Mouse (Mus musculus) CD4-positive, CD25-positive, alpha-beta regulatory T cell, adult 4 months (primary cell): ENCODE data around the gene Setd3. TPM values are rescaled to one million over a fixed set of nuclear protein-coding genes. Genes with fewer than 3 reads are reported as not detected.

Experiments used
- ATAC-seq: one replicate; pipeline ENCODE4 v1.8.0; 2017
- polyA plus RNA-seq, 2 experiments: library from polyadenylated mRNA; unstranded; fragments of 100-300 nt; shearing (Covaris generic); gene quantifications; one replicate each; pipeline ENCODE4 v1.2.1; 2017

Setd3 gene
- polyA plus RNA-seq, 2 experiments from 2014 or later = 21.5 to 25.3 TPM

DNA sequence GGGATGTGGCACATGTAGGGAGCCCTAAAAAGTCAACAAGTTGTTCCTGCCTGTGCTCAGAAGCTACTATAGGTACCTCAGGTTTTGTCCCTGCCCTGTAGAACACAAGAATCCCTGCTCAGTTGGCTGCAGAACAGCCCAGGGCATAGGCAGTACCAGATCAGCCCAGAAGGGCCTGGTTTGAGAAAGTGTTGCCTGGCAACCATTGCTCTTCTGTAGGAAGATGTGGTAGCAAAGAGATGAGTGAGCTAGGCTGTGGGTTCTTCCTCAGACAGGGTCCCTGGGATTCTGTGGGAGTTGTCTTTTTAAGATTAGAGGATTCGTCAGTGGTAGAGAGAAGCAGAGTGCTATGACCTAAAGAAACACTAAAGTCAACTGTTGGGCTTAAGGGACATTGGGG is 21.0 kb upstream of the Setd3 start:
- no peak for ATAC-seq

DNA sequence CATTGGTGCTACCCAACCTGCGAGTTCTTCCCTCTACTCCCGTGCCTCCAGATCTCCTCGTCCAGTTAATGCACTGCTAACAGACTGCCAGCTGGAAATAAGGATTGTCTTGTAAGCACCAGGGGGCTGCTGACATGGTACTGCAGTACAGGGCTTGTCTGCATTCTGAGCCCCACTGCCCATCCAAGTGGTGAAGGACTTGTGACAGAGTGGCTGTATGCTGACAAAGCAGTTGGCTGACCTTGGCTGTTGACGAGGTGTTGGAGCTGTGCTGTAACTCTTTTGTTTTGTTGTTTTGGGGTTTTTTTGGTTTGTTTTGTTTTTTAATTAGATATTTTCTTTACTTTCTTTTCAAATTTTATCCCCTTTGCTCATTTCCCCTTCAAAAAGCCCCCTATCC is 19.3 kb upstream of the Setd3 start:
- ATAC-seq = no peak

DNA sequence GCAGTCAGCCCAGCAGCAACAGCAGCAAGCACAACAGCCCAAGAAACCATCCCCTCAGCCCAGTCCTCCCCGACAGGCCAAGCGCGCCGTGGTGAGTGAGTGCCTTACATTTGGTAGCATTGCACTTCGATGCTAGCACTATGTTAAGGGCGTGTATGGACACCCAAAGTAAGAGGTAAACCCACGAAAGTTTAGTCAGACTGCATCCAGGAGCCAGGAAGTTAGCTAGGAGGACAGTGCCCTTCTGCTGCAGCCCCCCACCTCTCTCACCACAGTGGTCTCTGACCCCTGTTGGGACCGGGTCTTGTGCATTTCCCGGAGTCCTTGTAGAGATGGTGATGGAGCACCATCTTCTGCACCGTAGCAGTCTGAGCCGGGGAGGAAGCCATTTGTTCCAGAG is 16.6 kb upstream of the Setd3 start:
- ATAC-seq = no peak

DNA sequence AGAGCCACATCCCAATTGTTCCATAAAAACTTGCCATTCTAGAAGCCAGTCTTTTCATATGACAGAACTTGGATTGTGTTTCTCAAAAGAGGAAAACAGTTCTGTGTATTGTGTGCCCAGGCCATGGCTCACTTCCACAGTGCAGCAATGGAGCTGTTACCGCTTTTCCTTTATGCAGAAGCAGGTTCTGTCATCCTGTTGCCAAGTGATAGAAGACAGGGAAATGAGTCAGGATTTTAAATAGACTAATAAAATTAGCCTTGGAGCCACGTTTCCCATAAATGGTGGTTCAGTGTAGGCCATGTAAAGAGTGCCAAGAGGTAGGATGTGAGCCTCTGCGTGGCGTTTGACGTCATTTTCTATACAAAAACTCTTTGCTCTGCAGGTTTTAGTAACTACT is 14.8 kb upstream of the Setd3 start:
- ATAC-seq = no peak

DNA sequence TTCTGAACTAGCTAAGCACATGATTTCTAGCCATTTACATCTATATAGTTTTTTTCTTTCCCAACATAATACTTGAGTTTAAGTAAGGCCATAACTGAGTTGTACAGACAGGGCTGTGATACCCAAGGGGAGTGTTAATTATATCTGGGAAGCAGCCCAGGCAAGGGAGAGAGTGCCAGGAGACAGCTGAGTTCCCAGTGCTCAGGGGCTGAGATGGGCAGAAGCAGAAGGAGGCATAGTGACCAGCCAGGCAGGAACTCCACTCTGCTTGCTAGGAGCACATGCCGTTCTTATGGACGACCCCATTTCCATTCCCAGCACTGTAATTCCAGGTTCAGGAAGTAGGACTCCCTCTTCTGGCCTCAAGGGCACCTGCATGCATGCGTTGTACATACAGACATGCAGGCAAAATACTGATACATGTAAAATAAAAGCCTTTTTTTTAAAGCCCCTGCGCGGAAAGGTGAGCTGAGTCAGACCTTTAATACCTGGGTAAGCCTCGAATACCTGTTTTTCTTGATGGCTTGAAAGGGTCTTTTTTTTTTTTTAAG is 8.5 kb upstream of the Setd3 start:
- no peak for ATAC-seq

DNA sequence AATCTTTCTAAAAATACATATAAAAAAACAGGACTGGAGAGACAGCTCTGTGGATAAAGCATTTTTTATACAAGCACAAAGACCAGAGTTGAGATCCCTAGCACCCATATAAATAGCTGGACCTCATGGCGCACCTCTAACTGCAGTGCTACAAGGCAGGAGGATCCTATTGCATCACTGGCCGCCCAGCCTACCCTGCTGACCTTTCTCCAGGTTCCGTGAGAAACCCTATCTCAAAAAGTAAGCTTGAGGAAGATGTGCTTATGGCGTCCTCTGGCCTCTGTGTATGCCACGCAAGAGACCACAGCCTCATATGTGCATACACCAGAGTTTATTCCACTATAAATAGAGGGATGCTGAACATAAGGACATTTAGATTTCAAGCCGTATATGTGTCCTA is 2.6 kb upstream of the Setd3 start:
- ATAC-seq = no peak

DNA sequence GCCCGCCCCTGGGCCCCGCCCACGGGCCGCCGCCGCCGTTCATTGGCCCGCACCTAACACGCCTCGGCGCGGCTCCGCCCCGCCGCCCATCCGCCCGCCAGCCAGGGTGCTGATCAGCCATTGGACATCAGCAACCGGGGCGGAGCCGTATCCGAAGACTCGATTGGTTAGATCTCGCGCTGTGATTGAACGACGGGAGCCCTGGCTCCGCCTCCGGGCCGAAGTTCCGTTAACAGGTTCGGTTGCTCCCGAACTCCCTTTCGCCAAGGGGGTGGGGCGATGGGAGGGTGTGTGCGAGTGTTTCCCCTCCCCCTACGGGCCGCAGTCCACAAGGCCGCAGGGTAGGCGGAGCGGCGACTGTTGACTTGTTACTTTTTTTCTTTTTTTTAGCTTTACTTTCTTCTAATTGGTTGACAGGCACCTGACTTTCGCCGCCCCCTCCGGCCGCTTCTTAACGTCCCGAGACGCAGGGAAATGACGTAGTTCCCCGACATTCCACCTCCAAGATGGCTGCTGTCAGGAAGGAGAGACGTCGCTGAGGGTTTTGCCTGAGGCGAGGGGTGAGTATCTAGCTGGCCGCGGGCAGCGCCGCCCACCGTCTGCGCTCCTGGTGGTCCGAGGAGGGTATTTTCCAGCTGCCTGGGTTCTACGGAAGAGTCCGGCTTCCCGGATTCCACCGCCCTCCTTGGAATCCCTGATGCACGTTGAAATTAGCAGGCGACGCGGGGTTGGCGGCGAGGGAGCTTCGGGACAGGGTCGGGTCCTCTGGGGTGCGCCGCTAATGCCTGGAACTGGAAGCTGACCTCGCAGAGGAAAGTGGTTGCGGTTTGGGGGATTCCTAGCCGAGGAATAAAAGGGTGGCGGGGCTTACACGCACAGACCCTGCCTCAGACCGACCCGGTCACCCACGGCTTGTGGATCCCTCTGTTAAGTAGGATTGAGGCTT is 480 bp upstream of the Setd3 start, which contains the start of gene Ccnk:
TSS of gene Ccnk (plus strand) at position 259 of the 946 bp plus-strand sequence.
- ATAC-seq = peak; percentile 88

DNA sequence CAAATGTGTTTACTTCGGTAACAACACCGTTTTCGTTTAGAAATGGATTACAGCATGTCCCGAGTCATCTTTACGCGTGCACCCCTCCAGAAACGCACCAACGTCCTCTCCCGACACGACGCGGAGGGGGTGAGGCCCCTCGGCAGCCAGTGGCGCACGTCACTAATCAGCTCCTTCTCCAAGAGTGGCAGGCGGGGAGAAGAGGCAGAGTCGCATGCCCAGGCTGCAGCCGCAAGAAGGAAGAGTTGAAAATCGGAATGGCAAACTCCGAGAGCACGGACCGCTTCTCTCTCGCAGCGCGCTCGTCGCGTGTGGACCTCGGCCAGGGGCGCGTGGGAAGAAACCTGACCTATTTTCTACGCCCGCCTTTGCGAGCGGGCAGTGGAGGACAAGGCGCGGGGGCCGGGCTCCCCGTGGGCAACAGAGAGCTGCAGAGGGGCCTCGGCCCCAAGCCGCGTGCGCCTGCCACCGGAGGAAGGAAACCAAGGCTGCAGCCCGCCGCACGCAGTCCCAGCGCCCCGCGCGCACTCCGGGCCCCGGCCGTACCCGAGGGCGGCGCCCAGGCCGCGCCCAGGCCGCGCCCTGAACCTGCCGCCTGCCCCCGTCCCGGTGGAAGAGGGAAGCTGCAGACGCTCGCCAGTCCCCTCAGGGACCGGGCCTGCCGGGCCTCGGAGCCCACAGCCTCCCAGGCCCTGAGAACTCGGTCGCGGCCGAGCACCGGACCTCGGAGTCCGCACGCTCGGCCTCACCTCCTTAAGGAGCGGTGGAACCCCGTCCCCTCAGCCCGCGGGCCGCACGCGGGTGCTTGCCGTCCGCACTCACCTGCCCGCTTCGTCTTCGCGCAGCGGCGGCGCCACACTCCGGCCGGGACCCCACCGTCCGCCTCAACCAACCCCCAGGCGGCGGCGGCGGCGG is 526 bp downstream of the Setd3 start:
- ATAC-seq = peak; percentile 30

DNA sequence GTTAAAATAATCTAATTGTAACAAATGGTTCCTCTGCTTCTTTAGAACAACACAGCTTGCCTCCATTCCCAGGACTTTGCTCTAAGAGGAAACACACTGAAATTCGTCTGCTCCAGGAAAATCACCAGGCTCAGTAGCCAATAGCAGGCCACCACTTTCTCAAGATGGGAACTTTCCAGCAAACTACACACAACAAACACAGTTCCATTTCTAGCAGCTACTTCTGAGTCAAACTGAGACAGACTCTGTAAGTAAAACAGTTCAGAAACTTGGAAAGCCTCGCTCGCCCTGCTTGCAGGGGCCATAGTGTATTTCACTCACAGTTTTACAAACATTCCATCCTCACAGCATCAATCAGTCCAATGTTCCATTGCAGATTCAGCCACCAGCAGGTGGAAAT is 2.7 kb downstream of the Setd3 start:
- no peak for ATAC-seq

DNA sequence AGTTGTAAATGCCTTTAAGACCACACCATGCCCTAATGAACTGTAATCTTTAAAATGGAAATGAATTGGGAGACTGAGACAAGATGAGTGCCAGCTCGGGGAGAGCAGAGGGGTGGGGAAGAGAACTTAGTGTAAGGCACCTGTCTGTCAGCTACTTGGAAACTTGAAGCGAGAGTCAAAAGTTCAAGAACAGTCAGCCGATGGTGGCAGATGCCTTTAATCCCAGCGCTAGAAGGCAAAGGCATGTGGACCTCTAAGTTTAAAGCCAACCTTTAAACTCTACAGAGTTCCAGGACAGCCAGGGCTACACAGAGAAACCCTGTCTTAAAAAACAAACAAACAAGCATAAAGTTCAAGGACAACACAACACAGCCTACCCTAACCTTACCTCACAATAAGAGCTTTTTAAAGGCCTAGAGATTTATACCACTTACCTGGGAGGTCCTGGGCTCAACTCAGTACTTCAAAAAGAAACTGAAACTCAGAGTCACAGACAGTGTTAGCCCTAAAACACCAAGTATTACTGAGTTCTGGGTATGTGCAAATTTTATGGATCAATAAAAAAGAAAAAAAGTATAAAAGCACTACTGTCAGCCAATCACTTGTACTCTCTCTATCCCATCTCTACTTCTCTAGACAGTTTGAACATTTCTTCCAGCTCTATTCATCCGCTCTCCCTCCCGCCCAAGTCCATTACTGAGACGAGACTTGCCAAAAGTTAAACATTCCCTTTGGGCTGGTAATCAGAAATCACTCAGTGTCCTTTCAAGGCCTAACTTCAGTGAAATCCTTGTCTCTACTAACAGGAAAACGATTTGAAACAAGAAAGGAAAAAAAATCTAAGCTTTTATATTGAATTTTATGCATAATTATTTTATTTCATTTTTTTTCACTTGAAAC is 4.3 kb downstream of the Setd3 start:
- ATAC-seq = no peak

DNA sequence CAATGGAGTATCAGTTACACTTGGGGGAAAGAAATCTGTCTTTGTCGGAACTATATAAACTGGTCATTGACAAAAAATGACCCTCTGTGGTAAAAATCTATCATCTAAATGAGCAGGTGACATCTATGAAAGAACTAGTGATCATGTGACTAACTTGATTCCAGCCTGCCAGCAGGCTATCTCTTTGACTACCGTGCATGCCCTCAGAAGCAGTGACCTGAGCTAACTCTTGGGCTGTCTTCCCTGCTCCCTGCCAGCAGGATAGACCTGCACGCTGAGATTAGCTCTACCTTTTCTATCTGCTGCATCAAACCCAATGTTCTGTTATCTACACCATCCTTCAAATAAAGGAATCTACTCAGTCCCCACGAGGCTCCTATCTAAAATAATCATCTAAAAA is 6.5 kb downstream of the Setd3 start:
- no peak for ATAC-seq

DNA sequence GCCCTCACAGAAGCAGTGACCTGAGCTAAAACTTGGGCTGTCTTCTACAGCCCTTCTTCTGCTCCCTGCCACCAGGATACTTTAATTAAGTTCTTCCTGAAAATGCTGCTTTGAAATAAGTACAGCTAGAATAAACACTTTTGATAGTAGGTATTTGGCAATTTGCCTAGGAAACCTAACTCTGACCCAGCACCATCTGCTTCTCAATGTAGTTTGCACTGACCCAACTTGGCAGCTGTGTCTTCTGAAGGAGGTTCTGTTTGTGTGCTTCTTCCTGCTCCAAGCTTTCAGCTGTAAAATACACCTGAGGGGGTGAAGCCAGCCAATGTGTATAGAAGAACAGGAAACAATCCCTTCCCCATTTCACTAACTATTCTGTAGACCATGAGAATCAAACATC is 7.8 kb downstream of the Setd3 start:
- no peak for ATAC-seq

DNA sequence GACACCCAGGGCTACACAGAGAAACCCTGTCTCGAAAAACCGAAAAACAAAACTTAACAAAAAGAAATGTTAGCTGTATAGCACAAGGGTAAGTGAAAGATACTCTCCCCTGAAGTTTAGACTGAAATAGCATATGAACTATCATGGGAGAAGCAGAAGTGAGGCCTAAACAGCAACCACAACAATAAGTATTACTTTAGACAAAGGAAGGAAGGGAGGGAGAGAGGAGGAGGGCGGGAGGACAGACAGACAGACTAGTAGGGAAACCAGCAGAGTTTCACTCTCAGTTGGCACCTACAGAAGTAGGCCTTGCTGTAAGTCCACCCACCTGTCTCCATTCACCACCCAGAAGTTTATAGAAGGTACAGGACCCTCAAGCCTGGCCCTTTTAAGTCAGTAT is 8.6 kb downstream of the Setd3 start:
- no peak for ATAC-seq

DNA sequence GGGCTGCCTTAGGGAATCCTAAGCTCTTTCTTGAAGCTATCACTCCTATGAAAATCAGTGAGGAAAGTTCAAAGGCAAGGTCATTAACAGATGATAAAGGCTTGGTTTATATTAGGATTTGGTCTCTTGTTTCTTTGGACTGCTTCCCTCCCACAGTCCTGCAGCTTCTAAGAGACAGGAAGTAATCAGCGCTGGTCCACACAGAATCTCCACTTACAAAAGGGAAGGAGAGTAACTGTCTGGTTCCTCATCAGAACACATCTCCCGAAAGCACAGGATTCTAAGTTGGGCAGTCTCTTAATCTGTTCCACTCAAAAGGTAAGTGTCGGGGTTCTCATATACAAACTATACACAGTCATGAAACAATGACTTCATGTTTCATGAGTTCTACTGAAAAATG is 10.2 kb downstream of the Setd3 start:
- no peak for ATAC-seq

DNA sequence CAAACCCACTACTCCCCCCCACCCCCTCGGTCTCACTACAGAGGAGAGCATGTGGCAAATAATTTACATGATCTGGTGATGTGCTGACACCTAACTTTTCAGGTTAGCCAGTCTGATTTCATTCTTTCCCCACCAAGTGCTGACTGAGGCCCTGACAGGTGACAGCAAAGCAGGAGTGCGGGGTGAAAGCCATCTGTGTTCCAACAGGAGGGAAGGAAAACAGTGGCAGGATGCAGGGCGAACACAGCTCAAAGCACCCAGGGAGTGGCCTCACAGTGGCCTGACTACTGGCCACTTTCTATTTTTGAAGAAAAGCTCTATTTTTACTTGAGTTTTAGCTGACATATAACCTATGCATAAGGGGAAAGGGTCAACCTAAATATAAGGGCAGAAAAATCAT is 15.4 kb downstream of the Setd3 start:
- ATAC-seq = no peak

DNA sequence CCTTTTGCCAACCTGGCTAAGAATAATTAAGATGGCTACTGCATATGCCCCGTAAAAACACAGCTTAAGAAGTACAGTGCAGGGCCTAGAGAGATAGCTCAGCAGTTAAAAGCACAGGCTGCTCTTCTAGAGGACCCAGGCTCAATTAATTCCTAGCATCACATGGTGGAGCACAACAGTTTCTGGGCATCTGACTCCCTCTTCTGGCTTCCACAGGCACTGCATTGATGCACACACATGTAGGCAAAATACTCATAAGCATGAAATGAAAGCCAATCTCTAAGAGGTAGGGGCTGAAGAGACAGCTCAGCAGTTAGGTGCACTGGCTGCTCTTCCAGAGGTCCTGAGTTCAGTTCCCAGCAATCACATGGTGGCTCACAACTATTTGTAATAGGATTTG is 17.1 kb downstream of the Setd3 start:
- ATAC-seq = no peak

DNA sequence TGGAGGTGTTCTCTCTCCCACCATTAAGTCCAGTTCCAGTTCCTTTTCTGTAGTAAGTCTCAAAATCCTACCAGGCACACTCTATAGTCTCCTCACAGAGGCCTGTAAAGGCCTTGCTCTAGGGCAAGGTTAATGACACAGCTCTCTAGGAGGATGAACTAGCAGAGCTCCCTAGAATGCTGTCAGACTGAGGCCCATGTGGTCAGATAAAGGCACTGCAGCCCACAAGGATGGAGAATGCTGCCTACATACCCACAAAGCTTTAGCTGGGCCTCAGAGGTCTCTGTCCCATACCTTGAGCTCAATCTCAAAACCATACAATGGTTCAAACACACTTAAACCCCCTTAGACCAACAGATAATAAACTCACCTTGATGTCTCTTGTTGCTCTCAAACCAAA is 19.3 kb downstream of the Setd3 start:
- no peak for ATAC-seq

DNA sequence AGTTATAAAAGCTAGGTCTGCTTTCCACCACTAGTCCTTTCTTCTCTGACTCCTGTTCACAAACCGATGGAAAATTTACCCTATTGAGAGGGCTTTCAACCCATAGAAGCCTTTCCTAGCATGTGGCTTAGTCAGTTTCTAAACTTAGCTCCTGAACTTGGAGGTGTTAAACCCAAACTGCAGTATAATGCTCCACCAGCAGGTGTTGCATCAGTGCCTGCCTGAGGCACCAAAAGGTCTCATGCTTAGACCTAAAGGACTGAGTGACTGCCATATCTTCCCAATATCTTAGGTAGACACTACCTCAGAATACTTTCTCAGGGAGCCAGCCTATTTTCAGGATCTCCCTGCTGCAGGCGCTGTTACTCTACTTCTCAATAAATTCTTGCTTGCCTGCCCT is 26.4 kb downstream of the Setd3 start:
- ATAC-seq = no peak

DNA sequence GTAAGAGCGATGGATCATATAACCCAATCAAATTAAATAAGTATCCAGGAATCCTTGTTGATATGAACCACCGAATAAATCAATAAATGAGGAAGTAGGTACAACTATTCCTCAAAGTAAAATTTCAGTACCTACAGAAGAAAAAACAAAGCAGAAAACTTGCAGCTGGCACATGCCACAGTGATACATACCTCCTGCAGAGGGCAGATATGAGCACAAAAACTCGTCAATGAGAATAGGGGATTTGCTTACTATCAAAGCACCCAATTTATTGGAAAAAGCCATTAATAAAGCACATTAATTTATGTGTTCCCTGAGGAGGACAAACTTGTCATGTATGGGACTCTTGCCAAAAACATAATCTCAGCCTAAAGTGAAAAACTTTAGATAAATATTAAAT is 29.4 kb downstream of the Setd3 start:
- no peak for ATAC-seq

DNA sequence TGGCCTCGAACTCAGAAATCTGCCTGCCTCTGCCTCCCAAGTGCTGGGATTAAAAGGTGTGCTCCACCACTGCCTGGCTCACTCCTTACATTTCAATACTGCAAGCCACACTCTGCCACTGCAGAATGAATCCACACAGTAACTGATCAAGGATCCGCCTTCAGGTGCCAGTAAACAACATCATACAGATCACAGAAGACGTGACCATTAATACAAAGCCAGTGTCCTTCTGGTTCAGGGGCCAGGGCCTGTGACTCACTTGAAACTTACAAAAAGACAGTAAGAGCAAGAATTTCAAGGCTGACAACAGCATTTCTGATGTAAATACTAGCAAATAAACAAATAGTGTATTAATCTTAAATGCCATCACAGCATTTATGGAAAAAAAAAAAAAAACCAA is 33.9 kb downstream of the Setd3 start:
- no peak for ATAC-seq

DNA sequence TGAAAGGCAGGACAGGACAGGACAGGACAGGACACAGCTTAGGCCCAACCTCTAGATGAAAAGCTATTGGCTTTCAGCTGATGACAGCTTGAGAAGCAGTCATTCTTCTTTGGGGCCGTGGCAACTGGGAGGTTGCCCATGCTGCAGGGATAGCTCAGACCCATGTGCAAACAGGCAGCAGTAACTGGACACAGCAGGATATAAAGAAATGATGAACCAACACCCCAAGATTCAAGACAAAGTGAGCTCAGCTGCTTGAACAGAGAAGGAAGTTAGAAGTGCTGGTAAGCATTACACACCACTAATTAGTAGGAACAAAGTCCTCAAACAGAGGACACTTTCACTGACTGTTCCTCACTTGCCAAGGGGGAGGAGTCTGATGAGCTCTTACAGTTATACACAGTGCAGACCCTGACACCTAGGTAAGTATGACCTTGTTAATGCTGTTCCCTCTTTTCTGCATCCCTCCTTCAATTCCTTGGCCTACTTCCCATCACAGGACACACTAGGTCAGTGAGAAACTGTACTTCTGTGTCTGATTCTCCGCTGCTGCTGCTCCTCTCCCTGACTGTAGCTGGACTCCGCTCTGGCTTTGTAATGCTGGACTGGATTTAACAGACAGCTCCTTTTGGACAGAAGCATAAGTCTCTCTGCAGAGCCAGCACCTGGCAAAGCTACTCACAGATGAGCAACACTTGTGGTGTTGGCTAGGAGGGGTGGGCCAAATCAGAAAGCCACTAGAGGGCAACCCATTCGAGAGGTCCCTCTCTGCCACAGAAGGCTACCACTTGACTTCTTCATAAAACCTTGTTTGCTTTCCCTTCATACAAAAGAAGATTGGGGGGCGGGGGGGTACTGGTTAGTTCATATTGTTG is 35.3 kb downstream of the Setd3 start:
- no peak for ATAC-seq
